Mouse (Mus musculus): ENCODE data around the gene Kcne1.

GRCm38 (mm10) chr16:92369260-92369659 is 10.0 kb upstream of the Kcne1 start:
- TF ChIP-seq CTCF (conservative IDR thresholded peaks at IDR 0.05 in 1 of 2, IDR thresholded peaks at IDR 0.05 in 1 of 2; ENCODE audit: low read depth in 2 of 2, low read length in 2 of 2), result no peak
- TF ChIP-seq POLR2A (IDR thresholded peaks at IDR 0.05; ENCODE audit: low read depth, low read length), result no peak
- TF ChIP-seq HCFC1 (IDR thresholded peaks at IDR 0.05; ENCODE audit: low read depth, low read length), result no peak
- TF ChIP-seq BHLHE40 (IDR thresholded peaks at IDR 0.05; ENCODE audit: low read depth, low read length), result no peak
- no peak for TF ChIP-seq USF2 (conservative IDR thresholded peaks at IDR 0.05; ENCODE audit: low read depth, low read length)
- no peak for TF ChIP-seq NRF1 (IDR thresholded peaks at IDR 0.05; ENCODE audit: low read depth, low read length)
